Mouse (Mus musculus) kidney, postnatal 14 days (tissue): ENCODE data around the gene Cldn14.
"Not testable (repeated sequence)": the region's sequence is repeated elsewhere in the genome, so short reads cannot be mapped to it uniquely, and the experiment has no call there.

Experiments
- DNase-seq: peaks from one replicate; pipeline ENCODE4 v3.0.0; 2022; ENCODE audit warnings: mixed read lengths

The Cldn14 gene

GRCm38 (mm10) chr16:94008737-94009136 is at the start of gene Cldn14:
TSS of gene Cldn14 (minus strand) at chr16:94008837.
- no peak for DNase-seq

DNA sequence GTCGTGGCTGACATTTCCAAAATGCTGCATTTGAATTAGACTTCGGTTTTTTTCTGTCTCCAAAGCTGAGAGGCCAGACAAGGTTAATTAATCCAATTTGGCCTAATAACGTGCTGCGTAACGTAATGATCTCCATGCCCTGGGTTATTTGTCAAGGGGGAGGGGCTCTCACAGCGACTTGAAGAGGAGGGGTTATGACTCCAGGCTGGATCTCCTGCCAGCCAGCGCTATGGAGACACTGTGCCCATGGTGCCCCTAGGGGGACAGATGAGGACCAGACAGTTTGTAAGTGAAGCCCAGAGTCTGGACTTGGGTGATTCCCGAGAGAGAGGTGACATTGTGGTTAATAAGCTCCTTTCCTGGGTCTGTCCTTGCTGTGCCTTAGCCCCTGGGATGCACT is 46.9 kb upstream of the Cldn14 start:
- no peak for DNase-seq

DNA sequence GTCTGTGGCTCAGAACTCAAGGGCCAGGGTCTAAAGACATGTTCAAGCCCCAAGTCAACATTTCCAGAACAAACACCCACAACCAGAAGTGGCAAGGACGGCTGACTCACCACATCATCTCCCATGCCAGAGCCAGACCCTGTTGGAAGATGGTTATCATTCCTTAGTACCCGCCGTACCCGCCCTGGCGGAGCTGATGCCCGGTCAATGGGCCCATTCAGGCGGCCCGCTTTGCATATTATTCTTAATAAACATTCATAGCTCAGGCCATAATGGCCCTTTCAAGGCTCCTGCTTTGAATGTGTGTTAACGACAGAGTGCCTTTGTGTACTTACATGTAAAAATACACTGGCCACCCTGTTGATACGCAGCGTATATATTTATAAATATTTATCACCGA is 46.5 kb upstream of the Cldn14 start:
- DNase-seq = no peak

DNA sequence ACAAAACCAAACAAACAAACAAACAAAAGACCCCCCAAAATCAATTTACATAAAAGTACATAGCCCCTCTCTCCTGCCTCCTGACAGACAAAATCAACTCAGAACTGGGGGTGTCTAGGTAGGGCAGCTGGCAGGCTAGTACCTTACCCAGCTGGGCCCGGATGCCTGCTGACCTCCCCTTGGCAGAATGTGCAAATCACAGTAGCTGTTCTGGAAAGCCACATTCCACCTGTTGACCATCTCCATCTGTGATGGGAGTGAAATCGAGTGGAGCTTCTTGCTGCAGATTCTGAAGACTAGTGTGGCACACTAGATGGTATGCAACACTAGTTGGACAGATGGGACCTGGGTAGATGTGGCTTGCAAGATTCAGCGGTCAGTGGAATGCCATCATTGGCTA is 41.7 kb upstream of the Cldn14 start:
- no peak for DNase-seq

GRCm38 (mm10) chr16:94044996-94045395 is 36.4 kb upstream of the Cldn14 start:
- DNase-seq = no peak

GRCm38 (mm10) chr16:94043797-94044196 is 35.2 kb upstream of the Cldn14 start:
- no peak for DNase-seq

- DNase-seq = no peak
Measured at GRCm38 (mm10) chr16:94041065-94041712, 32.6 kb upstream of the Cldn14 start.

DNA sequence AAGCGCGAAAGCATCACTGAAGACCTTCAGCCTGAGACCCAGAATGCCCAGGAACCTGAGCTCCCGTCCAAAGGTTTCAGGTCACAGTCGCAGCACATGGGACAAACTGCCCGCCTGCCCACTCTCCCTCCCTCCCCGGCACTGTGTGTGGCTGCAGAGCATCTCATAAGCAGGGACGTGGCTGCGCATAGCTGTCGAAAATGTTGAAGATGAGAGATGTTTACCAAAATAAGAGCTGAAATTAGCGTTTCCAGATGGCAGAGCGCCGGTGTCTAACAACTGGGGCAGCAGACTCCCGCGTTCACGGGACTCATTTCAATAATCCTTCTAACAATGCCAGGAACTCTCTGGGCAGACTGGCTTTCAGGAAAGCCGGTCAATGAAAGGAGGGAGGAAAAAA is 31.8 kb upstream of the Cldn14 start:
- DNase-seq = no peak

- no peak for DNase-seq
Measured at GRCm38 (mm10) chr16:94038986-94039341, 30.3 kb upstream of the Cldn14 start.

DNA sequence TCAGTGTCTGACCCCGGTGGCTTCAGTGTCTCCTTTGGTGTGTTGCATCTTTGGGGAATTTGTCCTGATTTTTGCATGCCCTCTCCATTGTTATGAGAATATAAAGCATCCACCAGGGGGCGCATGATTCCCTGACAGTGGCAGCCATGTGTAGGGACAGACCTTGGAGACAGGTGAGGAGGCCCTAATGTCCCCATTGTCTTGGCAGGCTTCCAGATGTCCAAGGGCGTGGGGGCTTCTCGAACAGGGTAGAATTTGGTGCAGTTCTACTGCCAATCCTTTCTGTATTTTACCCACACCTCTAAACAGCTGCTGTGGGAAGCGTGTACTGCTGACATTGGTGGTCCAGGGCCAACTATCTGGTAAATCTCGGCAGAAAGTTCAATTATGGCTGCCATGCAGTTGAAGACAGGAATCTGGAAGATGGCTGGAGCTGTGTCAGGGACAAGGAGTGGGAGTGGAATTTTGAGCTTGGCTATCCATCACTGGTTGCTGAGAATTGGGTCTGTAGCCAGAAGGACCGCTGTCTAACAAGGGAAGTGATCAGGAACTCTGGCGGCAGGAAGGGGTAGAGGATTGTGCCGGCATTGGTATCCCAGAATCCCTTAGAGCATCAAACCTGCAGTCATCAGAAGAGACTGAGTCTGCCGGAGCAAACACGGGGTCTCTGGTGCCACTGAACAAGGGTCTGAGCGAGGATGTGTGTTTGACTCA is 29.8 kb upstream of the Cldn14 start:
- DNase-seq = peak; percentile 68

DNA sequence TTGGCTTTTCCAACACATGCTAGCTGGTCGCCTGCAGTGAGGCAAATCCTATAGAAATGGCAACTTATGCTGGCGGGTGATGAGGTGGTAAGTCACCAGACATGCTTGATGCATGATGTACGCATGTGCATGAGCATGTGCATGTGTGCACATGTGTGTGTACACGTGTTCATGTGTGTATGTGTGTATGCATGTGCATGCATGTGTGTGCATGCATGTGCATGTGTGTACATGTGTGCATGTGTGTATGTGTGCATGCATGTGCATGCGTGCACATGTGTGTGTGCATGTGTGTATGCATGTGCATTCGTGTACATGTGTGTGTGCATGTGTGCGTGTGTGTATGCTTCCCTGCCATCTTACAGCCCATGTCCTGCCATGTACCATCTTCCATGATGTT is 28.6 kb upstream of the Cldn14 start:
- no peak for DNase-seq

GRCm38 (mm10) chr16:94034152-94034551 is 25.5 kb upstream of the Cldn14 start:
- DNase-seq = no peak

DNA sequence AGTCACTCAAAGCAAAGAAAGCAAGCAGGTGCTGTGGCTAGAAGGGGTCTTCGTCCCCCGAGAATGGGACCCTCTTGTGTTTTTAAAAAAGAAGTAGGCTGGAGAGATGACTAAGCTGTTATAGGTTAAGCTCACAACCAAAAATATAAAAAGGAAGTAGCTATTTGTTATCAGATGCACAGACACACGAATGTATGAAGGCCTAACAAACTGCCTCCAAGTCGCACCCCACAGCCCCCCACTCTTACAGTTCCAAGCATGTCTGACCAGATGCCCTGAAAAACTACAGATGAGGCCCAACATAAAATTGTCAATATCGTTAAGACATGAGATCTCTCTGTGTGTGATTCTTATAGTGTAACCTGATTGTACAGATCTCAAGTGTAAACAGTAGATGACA is 23.6 kb upstream of the Cldn14 start:
- no peak for DNase-seq

- DNase-seq = no peak
Measured at GRCm38 (mm10) chr16:94023352-94024280, 15.0 kb upstream of the Cldn14 start.

DNA sequence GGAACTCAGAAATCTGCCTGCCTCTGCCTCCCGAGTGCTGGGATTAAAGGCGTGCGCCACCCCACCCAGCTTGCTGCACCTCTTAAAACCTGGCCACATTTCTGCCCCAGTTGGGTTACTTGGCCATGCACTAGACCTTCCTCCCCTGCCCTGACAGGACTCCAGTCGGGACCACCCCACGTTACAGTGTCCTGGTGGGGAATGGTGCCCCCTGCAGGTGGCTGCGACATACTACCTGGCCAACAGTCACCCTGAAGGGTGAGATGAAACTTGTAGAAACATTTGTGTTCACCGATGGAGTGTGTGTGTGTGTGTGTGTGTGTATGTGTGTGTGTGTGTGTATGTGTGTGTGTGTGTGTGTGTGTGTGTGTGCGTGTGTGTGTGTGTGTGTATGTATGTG is 11.1 kb upstream of the Cldn14 start:
- DNase-seq = not testable (repeated sequence)

GRCm38 (mm10) chr16:94017953-94018352 is 9.3 kb upstream of the Cldn14 start:
- DNase-seq = no peak

DNA sequence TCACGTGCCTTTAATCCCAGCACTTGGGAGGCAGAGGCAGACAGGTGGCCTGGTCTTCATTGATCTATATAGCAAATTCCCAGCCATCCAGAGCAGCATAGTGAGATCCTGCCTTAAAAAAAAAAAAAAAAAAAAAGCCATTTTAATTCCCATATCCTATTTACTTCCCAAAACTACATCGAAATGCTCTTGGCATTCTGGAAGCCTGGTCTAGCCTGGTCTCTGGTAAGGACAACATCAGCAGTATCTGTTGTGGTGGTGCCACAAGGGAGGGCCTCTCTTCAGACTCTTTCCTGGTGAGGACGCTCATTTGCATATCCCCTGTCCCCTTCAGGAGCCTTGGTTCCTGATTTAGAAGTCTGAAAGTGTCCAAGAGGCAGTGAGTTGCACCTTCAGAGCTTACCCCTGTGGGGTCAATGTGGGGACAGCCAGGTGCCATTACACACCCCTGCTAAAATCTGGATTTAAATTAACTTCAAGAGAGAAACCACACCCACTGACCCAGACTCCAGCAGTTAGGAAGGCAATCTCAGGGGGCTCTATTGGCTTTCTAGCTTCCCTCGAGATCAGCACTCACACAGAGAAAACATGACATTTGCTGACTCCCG is 6.0 kb upstream of the Cldn14 start:
- no peak for DNase-seq

GRCm38 (mm10) chr16:94013328-94014086 is 4.9 kb upstream of the Cldn14 start:
- not testable (repeated sequence) for DNase-seq

- no peak for DNase-seq
Measured at GRCm38 (mm10) chr16:94011224-94011623, 2.6 kb upstream of the Cldn14 start.

DNA sequence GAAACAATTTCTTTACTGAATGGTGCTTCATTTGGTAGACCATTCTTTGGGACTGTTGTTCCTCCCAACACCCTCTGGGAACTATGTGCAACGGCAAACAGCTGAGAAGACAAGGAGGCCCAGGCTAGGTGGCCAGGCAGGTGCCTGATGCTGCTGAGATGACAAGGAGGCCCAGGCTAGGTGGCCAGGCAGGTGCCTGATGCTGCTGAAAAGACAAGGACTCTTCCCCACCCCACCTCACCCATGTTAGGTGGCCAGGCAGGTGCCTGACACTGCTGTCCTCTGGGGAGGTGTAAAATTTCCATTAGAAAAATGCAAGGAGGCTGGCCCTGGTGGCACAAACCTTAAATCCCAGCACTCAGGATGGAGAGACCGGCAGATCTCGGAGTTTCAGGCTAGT is 2.0 kb upstream of the Cldn14 start:
- DNase-seq = no peak

- DNase-seq = no peak
Measured at GRCm38 (mm10) chr16:94010156-94010555, 1.5 kb upstream of the Cldn14 start.

DNA sequence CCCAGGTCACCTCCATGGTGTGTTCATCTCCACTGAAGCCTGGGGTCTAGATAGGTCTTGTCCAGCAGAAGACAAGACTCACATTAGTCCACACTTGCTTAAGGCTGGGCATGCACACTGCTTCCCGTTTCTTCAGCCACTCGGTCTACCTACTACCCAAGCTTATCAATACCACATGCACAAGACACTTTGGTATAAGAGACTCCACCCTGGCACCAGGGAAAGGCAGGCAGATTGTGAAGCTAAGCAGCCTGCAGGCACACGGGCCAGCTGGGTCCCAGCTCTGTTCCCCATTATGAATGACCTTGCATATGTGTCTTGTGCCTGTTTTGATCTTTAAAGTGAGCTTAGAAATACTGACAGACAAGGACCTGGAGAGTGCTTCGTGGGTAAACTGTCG is 719 bp upstream of the Cldn14 start:
- no peak for DNase-seq
